Mouse (Mus musculus) ES-E14 (cell line): ENCODE data around the gene Plekhb2. TPM values are rescaled to one million over a fixed set of nuclear protein-coding genes. Genes with fewer than 3 reads are reported as not detected.

Source experiments
- DNase-seq: peaks from one replicate; pipeline ENCODE4 v3.0.0-alpha.2; 2013; ENCODE audit warnings: low read depth, low spot score
- H3K27ac ChIP-seq: 2 replicates; pipeline ENCODE4 v1.5.1; 2012; ENCODE audit warnings: low read depth, mild to moderate bottlenecking, low read length, moderate library complexity, mixed read lengths; ENCODE audit not compliant: poor library complexity, insufficient read depth, severe bottlenecking
- H3K36me3 ChIP-seq: 2 replicates; pipeline ENCODE4 v1.6.1; 2012; ENCODE audit warnings: mild to moderate bottlenecking, low read length, moderate library complexity, mixed read lengths; ENCODE audit not compliant: control insufficient read depth, poor library complexity, insufficient read depth, severe bottlenecking
- H3K4me1 ChIP-seq, 2 experiments: fragments of 150-350 bp in 1 of 2; sonication (generic) in 1 of 2; 2 replicates each; pipeline ENCODE4 v1.6.1; 2012; ENCODE audit warnings: low read length in 2 of 2, mild to moderate bottlenecking in 1 of 2, mixed read lengths in 1 of 2; ENCODE audit not compliant: control insufficient read depth in 2 of 2, insufficient read depth in 2 of 2, poor library complexity in 1 of 2
- H3K4me3 ChIP-seq, 2 experiments: fragments of 150-350 bp in 1 of 2; sonication (generic) in 1 of 2; 2 replicates each; pipeline ENCODE4 v1.5.1; 2012; ENCODE audit warnings: low read length in 2 of 2, low read depth in 1 of 2, mild to moderate bottlenecking in 1 of 2, mixed read lengths in 1 of 2; ENCODE audit not compliant: insufficient read depth in 1 of 2, poor library complexity in 1 of 2, severe bottlenecking in 1 of 2
- H3K9ac ChIP-seq: 2 replicates; pipeline ENCODE4 v1.6.1; 2012; ENCODE audit warnings: low read depth, mild to moderate bottlenecking, low read length, mixed read lengths; ENCODE audit not compliant: poor library complexity, insufficient read depth, severe bottlenecking
- H3K9me3 ChIP-seq: fragments of 150-350 bp; sonication (generic); 2 replicates; pipeline ENCODE4 v1.6.1; 2012; ENCODE audit warnings: low read depth, mild to moderate bottlenecking, low read length; ENCODE audit not compliant: control insufficient read depth, insufficient read depth
- CHD2 ChIP-seq: IDR thresholded peaks from 2 replicates; pipeline ENCODE4 v1.6.1; 2014; ENCODE audit warnings: mild to moderate bottlenecking, low read depth, low read length, inconsistent platforms
- HCFC1 ChIP-seq: IDR thresholded peaks from 2 replicates; pipeline ENCODE4 v1.6.1; 2012; ENCODE audit warnings: low read length, inconsistent platforms, borderline replicate concordance; ENCODE audit not compliant: insufficient read depth
- MAFK ChIP-seq: IDR thresholded peaks from 2 replicates; pipeline ENCODE4 v1.6.1; 2014; ENCODE audit warnings: mild to moderate bottlenecking, low read depth, low read length, inconsistent platforms; ENCODE audit not compliant: insufficient read depth
- ZC3H11A ChIP-seq: IDR thresholded peaks from 2 replicates; pipeline ENCODE4 v1.6.1; 2012; ENCODE audit warnings: low read depth, mild to moderate bottlenecking, inconsistent platforms, low read length, borderline replicate concordance
- ZNF384 ChIP-seq: IDR thresholded peaks from 2 replicates; pipeline ENCODE4 v1.6.1; 2012; ENCODE audit warnings: low read depth, low read length, inconsistent platforms
- in situ Hi-C, 2 experiments: fragments of 600-800 bp; cut with MboI; formaldehyde crosslinking; loops; one replicate each; pipeline ENCODE4 v1.15.1; 2025; ENCODE audit warnings: low sequenced_read_pairs in 2 of 2, inconsistent platforms in 1 of 2; ENCODE audit not compliant: unreplicated experiment in 2 of 2
- total RNA-seq: library from RNA; depleted of rRNA; stranded (reverse); fragments of 300-350 nt; gene quantifications from 2 replicates; pipeline ENCODE4 v1.2.3, GENCODE M21; 2012

Plekhb2 gene
- total RNA-seq, 1 experiment, result 13.0 TPM

DNA sequence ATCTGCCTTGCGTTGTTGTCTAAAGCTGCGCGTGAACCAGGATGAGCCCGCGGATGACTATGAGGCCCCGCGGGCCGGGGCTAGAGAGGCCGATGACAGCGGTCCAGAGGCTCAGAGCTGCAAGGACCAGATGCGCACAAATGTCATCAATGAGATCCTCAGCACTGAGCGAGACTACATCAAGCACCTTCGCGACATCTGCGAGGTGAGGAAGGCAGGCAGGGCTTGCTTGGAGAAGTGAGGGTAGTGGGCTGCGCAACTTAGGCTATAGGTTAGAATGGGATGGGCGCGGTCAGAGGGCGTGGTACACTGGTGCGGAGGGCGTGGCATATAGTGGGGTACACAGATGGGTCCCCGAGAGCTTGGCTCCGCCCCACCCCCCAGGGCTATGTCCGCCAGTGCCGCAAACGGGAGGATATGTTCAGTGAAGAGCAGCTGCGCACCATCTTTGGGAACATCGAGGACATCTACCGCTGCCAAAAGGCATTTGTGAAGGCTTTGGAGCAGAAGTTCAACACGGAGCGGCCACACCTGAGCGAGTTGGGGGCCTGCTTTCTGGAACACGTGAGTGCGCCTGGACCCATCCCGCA, 43.8 kb upstream of the Plekhb2 start:
- Histone ChIP-seq H3K9ac (no peak overlapping the region), H3K36me3 (peaks cover 11% of the 10 kb centered on the region; the same call in 1 of the 2 replicates), H3K4me1 (peaks cover 0 to 17% of the 10 kb centered on the region in 2 experiments; a peak in 3 of 4 replicates), H3K4me3 (peak overlapping the region; percentile 33 to 41; a peak in 2 of 4 replicates), H3K27ac (no peak overlapping the region), H3K9me3 (no peaks in the 10 kb centered on the region)
- TF ChIP-seq ZC3H11A (no peak), CHD2 (no peak)
- in situ Hi-C loops, result no loop called here
- DNase-seq, result no peak

- no peak for DNase-seq
Measured at GRCm38 (mm10) chr1:34808445-34808844, 41.3 kb upstream of the Plekhb2 start.

GRCm38 (mm10) chr1:34810293-34810692, 39.5 kb upstream of the Plekhb2 start:
- H3K9me3 ChIP-seq, result no peaks in the 10 kb centered on the region
- no peak overlapping the region for H3K4me3 ChIP-seq
- H3K36me3 ChIP-seq, result peaks cover 44% of the 10 kb centered on the region
- in situ Hi-C loops, result no loop called here
- no peak overlapping the region for H3K9ac ChIP-seq
- peaks cover 0 to 5% of the 10 kb centered on the region in 2 experiments; a peak in 3 of 4 replicates for H3K4me1 ChIP-seq
- TF ChIP-seq MAFK, result no peak
- TF ChIP-seq CHD2, result no peak
- TF ChIP-seq ZNF384, result no peak
- no peak for TF ChIP-seq ZC3H11A
- TF ChIP-seq HCFC1, result no peak
- no peak for DNase-seq
- H3K27ac ChIP-seq, result no peak overlapping the region

More at GRCm38 (mm10) chr1:34808445-34808844, 41.3 kb upstream of the Plekhb2 start:
- Histone ChIP-seq H3K4me3 (no peak overlapping the region), H3K36me3 (peaks cover 30% of the 10 kb centered on the region), H3K9ac (no peak overlapping the region), H3K9me3 (no peaks in the 10 kb centered on the region), H3K27ac (no peak overlapping the region), H3K4me1 (peaks cover 0 to 9% of the 10 kb centered on the region in 2 experiments; a peak in 3 of 4 replicates)
- TF ChIP-seq HCFC1 (no peak), ZNF384 (no peak), MAFK (no peak), ZC3H11A (no peak), CHD2 (no peak)
- in situ Hi-C loops, result no loop called here

DNA sequence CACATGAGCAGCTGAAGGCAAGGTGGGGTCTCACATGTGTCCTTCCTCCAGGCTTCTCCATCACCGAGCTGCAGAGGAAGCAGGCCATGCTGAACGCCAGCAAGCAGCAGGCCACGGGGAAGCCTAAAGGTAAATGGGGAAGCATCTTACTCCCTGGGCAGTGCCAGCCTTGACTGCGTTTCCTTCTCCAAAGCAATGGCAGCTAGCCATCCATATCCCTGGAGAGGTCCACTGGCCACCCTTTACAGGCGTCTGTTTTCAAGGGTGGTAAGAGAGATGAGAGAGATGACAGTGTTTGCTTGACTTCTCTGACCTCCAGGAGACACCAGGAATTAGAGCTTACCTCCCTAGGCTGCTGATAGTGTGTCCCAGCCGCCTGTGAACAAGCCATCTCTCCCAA, 38.7 kb upstream of the Plekhb2 start:
- Histone ChIP-seq H3K36me3 (peaks cover 47% of the 10 kb centered on the region), H3K9ac (no peak overlapping the region)
- in situ Hi-C loops, result no loop called here

DNA sequence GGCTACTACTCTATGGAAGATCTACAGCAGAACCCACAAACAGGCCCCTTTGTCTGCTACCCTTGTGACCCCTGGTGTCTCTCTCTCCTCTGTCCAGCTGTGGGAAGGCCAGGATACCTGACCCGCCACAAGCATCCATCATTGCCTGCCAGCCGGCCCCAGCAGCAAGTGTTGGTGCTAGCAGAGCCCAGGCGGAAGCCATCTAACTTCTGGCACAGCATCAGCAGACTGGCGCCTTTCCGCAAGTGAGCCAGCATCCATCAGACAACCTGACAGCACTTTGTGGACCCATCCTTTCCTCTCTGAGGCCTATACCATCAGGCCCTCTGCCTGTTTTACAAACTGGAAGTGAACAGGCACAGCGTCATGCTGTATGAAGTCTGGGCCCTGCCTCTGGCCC, 38.2 kb upstream of the Plekhb2 start:
- in situ Hi-C loops, result no loop called here
- TF ChIP-seq CHD2 (no peak), MAFK (no peak), HCFC1 (no peak), ZC3H11A (no peak), ZNF384 (no peak)

More for the DNA sequence above, 38.7 kb upstream of the Plekhb2 start:
- Histone ChIP-seq H3K4me3 (no peak overlapping the region), H3K4me1 (peaks cover 0 to 3% of the 10 kb centered on the region in 2 experiments; a peak in 3 of 4 replicates), H3K27ac (no peak overlapping the region), H3K9me3 (no peaks in the 10 kb centered on the region)
- TF ChIP-seq HCFC1 (no peak), ZNF384 (no peak), CHD2 (no peak), MAFK (no peak), ZC3H11A (no peak)
- DNase-seq, result no peak

More for the DNA sequence above, 38.2 kb upstream of the Plekhb2 start:
- Histone ChIP-seq H3K4me1 (no peaks in the 10 kb centered on the region; a peak in 2 of 4 replicates), H3K4me3 (no peak overlapping the region), H3K9me3 (no peaks in the 10 kb centered on the region), H3K27ac (no peak overlapping the region), H3K36me3 (peaks cover 49% of the 10 kb centered on the region), H3K9ac (no peak overlapping the region)
- no peak for DNase-seq
